In the genomic region with DNA sequence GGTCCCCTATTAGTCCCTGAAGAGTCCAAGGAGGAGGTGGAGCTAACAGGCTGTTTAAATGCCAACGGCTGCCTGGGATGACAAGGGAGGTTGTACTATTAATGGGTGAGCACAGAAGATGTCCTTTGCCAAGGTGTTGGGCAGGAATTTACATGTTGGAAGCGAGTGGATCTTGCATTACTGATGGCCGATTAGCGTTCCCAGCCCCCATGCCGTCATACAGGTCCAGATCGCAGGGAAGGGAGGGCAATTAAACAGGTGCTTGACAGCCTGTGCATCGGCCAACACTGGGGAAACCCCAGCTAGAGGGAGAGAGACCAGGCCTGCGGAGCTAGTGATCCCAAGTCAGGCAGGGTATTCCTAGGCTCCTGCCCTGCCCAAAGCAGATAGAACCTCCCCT, we compare ENCODE assay signal across 26 mouse cellular contexts.
"Had no signal": no experiment of that assay in that cellular context is flagged by ENCODE, and none has a peak within 500 bp of the region (broad histone marks: within the 10 kb centered on the region; RNA-seq: fewer than 3 reads in every experiment).

No protein-coding gene starts in this region.

- H3K4me3 ChIP-seq: embryonic facial prominence, embryonic 10.5 days; embryonic facial prominence, embryonic 12.5 days; embryonic facial prominence, embryonic 13.5 days; embryonic facial prominence, embryonic 15.5 days; erythroblast, embryonic 14.5 days; forebrain, embryonic 10.5 days; forebrain, embryonic 12.5 days; forebrain, embryonic 13.5 days; forebrain, embryonic 15.5 days; gastrocnemius, adult 2 months; heart, adult 2 months; heart, embryonic 10.5 days; heart, embryonic 12.5 days had no signal

- H3K36me3 ChIP-seq: embryonic facial prominence, embryonic 10.5 days; embryonic facial prominence, embryonic 12.5 days; embryonic facial prominence, embryonic 13.5 days; embryonic facial prominence, embryonic 15.5 days; forebrain, embryonic 10.5 days; forebrain, embryonic 12.5 days; forebrain, embryonic 15.5 days; heart, embryonic 10.5 days; heart, embryonic 12.5 days had no signal

- H3K9ac ChIP-seq: embryonic facial prominence, embryonic 12.5 days; embryonic facial prominence, embryonic 13.5 days; embryonic facial prominence, embryonic 15.5 days; forebrain, embryonic 12.5 days; forebrain, embryonic 13.5 days; forebrain, embryonic 15.5 days; forebrain, postnatal 0 days; heart, embryonic 12.5 days had no signal

- H3K4me2 ChIP-seq: embryonic facial prominence, embryonic 12.5 days; embryonic facial prominence, embryonic 13.5 days; embryonic facial prominence, embryonic 15.5 days; forebrain, embryonic 12.5 days; forebrain, embryonic 13.5 days; forebrain, embryonic 15.5 days; heart, embryonic 11.5 days; heart, embryonic 12.5 days had no signal

- ATAC-seq: forebrain, embryonic 13.5 days; forebrain, embryonic 14.5 days; forebrain, embryonic 15.5 days; forebrain, embryonic 16.5 days; forebrain, postnatal 0 days had no signal

- DNase-seq: cerebellum, adult 9-10 months; cerebellum, postnatal 36 days; embryo, embryonic 11 days; forebrain, postnatal 0 days; gastrocnemius, adult 2 months; gastrocnemius, postnatal 10 days; gastrocnemius, postnatal 14 days; gastrocnemius, postnatal 25 days; gastrocnemius, postnatal 36 days; heart, adult 11 months; heart, adult 18-20 months; heart, adult 2 months had no signal

- H3K27ac ChIP-seq: embryonic facial prominence, embryonic 10.5 days; embryonic facial prominence, embryonic 12.5 days; embryonic facial prominence, embryonic 13.5 days; embryonic facial prominence, embryonic 15.5 days; forebrain, embryonic 10.5 days; forebrain, embryonic 12.5 days; forebrain, embryonic 13.5 days; forebrain, embryonic 15.5 days; gastrocnemius, adult 2 months; heart, adult 2 months; heart, embryonic 10.5 days had no signal

- H3K9me3 ChIP-seq: embryonic facial prominence, embryonic 10.5 days; embryonic facial prominence, embryonic 12.5 days; embryonic facial prominence, embryonic 13.5 days; embryonic facial prominence, embryonic 15.5 days; forebrain, embryonic 10.5 days; forebrain, embryonic 12.5 days; forebrain, embryonic 13.5 days; forebrain, embryonic 15.5 days; heart, embryonic 10.5 days; heart, embryonic 12.5 days had no signal

- H3K27me3 ChIP-seq: embryonic facial prominence, embryonic 12.5 days; embryonic facial prominence, embryonic 13.5 days; embryonic facial prominence, embryonic 15.5 days; forebrain, embryonic 12.5 days; forebrain, embryonic 13.5 days; forebrain, embryonic 15.5 days had no signal

- H3K4me1 ChIP-seq: embryonic facial prominence, embryonic 12.5 days; embryonic facial prominence, embryonic 15.5 days; forebrain, embryonic 12.5 days had no signal
